Mouse (Mus musculus) kidney, postnatal 4 days (tissue): ENCODE measurements around the gene Itpkc.
A peak's percentile ranks its signal among the peaks of the same experiment; 100 is the strongest.

Source experiments
- DNase-seq, 2 experiments: peaks; one replicate each; pipeline ENCODE4 v3.0.0; 2021; ENCODE audit warnings: mixed read lengths in 2 of 2

Gene Itpkc

GRCm38 (mm10) chr7:27163450-27163805 is 65.0 kb downstream of the Itpkc start:
- no peak for DNase-seq

GRCm38 (mm10) chr7:27162780-27163449 is 65.5 kb downstream of the Itpkc start:
- DNase-seq = no peak

DNA sequence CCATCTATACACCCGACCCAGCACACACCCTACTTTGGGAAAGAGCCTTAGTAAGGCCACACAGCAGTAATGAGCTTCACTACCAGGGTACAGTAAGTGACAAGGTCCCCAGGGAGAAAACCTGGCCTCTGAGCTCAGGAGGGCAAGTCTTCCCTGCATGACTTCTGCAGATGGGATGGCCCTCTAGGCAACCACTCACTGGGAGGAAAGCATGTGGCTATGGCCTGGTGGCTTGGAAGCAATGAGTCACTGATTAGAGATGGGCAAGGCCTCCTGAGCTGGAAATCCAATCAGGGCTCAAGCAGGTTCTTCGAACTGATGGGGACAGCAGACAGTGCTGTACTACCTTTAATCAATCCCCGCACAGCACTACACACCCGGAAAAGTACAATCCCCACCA is 66.7 kb downstream of the Itpkc start:
- peak in 1 of 2 experiments; percentile 51 for DNase-seq

- DNase-seq = no peak
These were observed 67.5 kb downstream of the Itpkc start for GRCm38 (mm10) chr7:27160921-27161320.

- DNase-seq = peak; percentile 92 to 95
These were observed 68.6 kb downstream of the Itpkc start for GRCm38 (mm10) chr7:27159882-27160281.

DNA sequence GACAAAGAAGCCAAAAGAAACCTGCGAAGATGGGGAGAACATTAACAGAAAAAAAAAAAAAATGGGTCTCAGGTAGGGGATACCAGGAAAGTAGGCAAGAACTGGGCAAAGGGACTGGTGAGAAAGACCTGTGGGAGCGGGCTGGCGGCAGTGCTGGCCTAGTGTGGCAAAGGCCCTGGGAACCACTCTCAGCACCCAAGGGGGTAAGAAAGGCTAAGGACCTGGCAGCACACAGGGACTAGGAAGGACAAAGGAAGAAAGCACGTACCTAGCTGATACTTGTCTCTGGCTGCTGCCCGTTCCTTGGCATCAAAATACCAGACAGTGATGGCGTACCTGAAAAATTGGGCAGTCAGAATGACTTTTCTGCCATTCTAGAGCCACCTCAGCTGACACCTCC is 69.2 kb downstream of the Itpkc start:
- no peak for DNase-seq

GRCm38 (mm10) chr7:27158171-27158570 is 70.3 kb downstream of the Itpkc start:
- DNase-seq = no peak
